Mouse (Mus musculus) gastrocnemius, adult 18-20 months (tissue): ENCODE results near the gene Slc27a2. TPM values are rescaled to one million over a fixed set of nuclear protein-coding genes. Genes with fewer than 3 reads are reported as not detected.
"Not testable (repeated sequence)": the region's sequence is repeated elsewhere in the genome, so short reads cannot be mapped to it uniquely, and the experiment has no call there.

Experiments
- DNase-seq: peaks from one replicate; pipeline ENCODE4 v3.0.0; 2021; ENCODE audit warnings: low spot score
- total RNA-seq, 2 experiments: library from RNA; stranded (reverse); gene quantifications; 2 replicates each; pipeline ENCODE4 v1.2.3; 2021

The Slc27a2 gene
- total RNA-seq, 2 experiments from 2014 or later, result 0.66 to 0.78 TPM

GRCm38 (mm10) chr2:126601918-126602600 lies 49.9 kb downstream of the Slc27a2 start:
- no peak for DNase-seq

GRCm38 (mm10) chr2:126606061-126606687 lies 54.0 kb downstream of the Slc27a2 start:
- no peak for DNase-seq

- no peak for DNase-seq
Observed at GRCm38 (mm10) chr2:126606688-126607062, 54.5 kb downstream of the Slc27a2 start.

GRCm38 (mm10) chr2:126607553-126608203 lies 55.5 kb downstream of the Slc27a2 start:
- DNase-seq, result no peak

GRCm38 (mm10) chr2:126609600-126609999 lies 57.4 kb downstream of the Slc27a2 start:
- not testable (repeated sequence) for DNase-seq

GRCm38 (mm10) chr2:126615355-126615754 lies 63.1 kb downstream of the Slc27a2 start:
- no peak for DNase-seq

- DNase-seq, result no peak
Observed at GRCm38 (mm10) chr2:126618470-126619179, 66.4 kb downstream of the Slc27a2 start.

GRCm38 (mm10) chr2:126619249-126619704 lies 67.1 kb downstream of the Slc27a2 start, which contains the start of gene Hdc:
Gene Hdc (minus strand): TSS chr2:126619299.
- DNase-seq, result no peak

GRCm38 (mm10) chr2:126622455-126622854 lies 70.2 kb downstream of the Slc27a2 start:
- DNase-seq, result no peak

GRCm38 (mm10) chr2:126623138-126623537 lies 70.9 kb downstream of the Slc27a2 start:
- no peak for DNase-seq

GRCm38 (mm10) chr2:126628455-126628995 lies 76.3 kb downstream of the Slc27a2 start:
- DNase-seq, result no peak

GRCm38 (mm10) chr2:126633165-126633564 lies 81.0 kb downstream of the Slc27a2 start:
- no peak for DNase-seq

- peak; percentile 6 for DNase-seq
Observed at GRCm38 (mm10) chr2:126635939-126636823, 84.0 kb downstream of the Slc27a2 start.

Other genes with a start within 250 kb of the Slc27a2 start
- gene Atp8b4, start 51.7 kb upstream of the Slc27a2 start, total RNA-seq, result under 1 TPM; 0.11 to 0.17 TPM
- gene Hdc, start 66.9 kb downstream of the Slc27a2 start, total RNA-seq, result under 1 TPM; 0.68 to 0.69 TPM
- 1 to 10 TPM; 5.6 to 6.0 TPM for gene Gabpb1, start 123.9 kb downstream of the Slc27a2 start, total RNA-seq
- 10 to 100 TPM; 16.3 to 17.1 TPM for gene Usp8, start 154.9 kb downstream of the Slc27a2 start, total RNA-seq
- gene Usp50, start 231.1 kb downstream of the Slc27a2 start, total RNA-seq, result under 1 TPM in 1 of 2 experiments, not detected in 1; 0.21 TPM